Mouse (Mus musculus): ENCODE data around the gene Zfp738. TPM values are rescaled to one million over a fixed set of nuclear protein-coding genes. Genes with fewer than 3 reads are reported as not detected.

Gene Zfp738
- polyA plus RNA-seq, 1 experiment: 15.9 TPM

DNA sequence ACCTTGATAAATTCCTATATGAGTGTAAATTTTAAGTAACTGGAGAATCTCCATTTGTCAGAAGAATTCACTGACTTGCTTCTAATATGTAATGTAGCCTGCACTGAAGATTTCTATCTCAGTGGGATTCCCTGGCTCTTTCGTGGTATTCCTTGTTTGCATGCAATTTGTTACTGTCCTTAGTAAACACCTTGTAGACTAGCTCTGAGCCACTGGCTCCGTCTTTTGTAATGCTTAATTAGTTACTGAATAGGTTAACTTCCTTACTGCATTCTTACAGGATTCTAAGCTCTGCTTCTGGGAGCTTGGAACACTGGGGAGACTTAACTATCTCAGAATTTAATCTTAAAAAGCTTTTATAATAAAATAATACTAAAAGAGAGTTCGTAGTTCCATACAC, 34.4 kb downstream of the Zfp738 start:
- no peak for TF ChIP-seq CTCF (IDR thresholded peaks at IDR 0.05; ENCODE audit: borderline replicate concordance, insufficient read depth, low read length)
- no peak for TF ChIP-seq POLR2A (IDR thresholded peaks at IDR 0.05; ENCODE audit: low read depth, low read length)
- H3K4me3 ChIP-seq (ENCODE audit: insufficient read depth, low read length): no peak overlapping the region
- H3K4me1 ChIP-seq (ENCODE audit: control insufficient read depth, insufficient read depth, low read length): no peaks in the 10 kb centered on the region
- H3K27ac ChIP-seq (ENCODE audit: insufficient read depth, low read length): no peak overlapping the region

DNA sequence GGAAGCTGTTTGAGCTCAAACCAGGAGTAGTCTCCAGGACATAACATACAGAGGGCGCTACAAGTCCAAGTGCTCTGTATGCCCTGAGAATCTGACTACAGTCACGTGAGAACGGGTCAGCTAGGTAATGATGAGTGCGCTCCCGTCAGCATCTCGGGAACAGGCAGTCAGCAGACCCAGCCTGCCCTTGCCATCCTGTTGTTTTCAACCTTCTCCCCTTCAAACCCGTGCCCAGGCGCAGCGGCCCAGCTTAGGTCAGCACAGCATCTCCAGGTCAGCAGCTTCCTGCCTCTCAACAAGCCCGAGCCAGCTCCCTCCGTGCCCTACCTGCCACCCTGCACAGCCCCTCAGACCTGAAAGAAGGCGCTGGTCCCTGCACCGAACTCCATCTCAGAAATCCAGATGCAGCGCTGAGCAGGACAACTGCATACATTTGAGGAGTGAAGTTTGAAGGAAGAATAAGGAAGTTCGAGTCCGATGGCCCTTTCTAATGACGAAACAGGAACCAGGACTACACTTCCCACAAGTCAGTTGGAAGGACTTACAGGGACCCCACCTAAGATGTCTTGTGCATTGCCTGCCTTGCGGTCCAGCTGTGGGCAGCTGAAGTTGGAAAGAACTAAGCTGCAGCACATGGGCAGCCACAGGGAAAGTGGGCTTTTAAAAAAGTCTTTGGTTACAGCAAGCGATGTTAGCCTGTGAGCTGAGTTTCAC, 49.4 kb downstream of the Zfp738 start, which contains the start of the genes Gm49345 and Zfp729a:
Gene Gm49345 (minus strand): TSS at position 476 of the 714 bp plus-strand sequence.
Gene Zfp729a (minus strand): TSS at position 498 of the 714 bp plus-strand sequence.
- Histone ChIP-seq H3K4me3 (ENCODE audit: insufficient read depth, low read length) (peak within 1 kb of the TSS; percentile 91), H3K27ac (ENCODE audit: insufficient read depth, low read length) (peak within 1 kb of the TSS; percentile 65), H3K4me1 (ENCODE audit: control insufficient read depth, insufficient read depth, low read length) (no peaks in the 10 kb centered on the region)
- TF ChIP-seq POLR2A (IDR thresholded peaks at IDR 0.05; ENCODE audit: low read depth, low read length): peak; percentile 68
- TF ChIP-seq CTCF (IDR thresholded peaks at IDR 0.05; ENCODE audit: borderline replicate concordance, insufficient read depth, low read length): peak; percentile 19; the same call in 1 of the 2 replicates

DNA sequence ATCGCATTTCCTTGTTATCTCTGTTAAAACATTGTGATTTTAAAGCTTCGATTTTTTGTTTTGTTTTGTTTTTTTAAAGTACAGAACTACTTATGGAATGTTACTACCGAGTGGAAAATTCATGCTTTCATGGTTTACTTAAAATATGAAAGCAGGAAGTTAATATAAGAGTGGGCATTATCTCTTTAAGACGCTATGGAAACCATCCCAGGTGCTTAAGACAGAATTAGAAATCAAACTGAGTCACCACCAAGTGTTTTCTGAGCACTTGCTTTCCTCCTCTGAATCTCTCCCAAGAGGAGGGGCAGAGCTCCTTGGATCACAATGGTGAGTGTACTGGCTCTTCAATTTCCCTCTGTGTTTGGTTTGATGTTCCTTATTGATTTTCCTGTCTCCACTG, 76.8 kb downstream of the Zfp738 start:
- TF ChIP-seq POLR2A (IDR thresholded peaks at IDR 0.05; ENCODE audit: low read depth, low read length): no peak
- TF ChIP-seq CTCF (IDR thresholded peaks at IDR 0.05; ENCODE audit: borderline replicate concordance, insufficient read depth, low read length): no peak
- no peaks in the 10 kb centered on the region for H3K4me1 ChIP-seq (ENCODE audit: control insufficient read depth, insufficient read depth, low read length)
- H3K4me3 ChIP-seq (ENCODE audit: insufficient read depth, low read length): no peak overlapping the region
- no peak overlapping the region for H3K27ac ChIP-seq (ENCODE audit: insufficient read depth, low read length)

DNA sequence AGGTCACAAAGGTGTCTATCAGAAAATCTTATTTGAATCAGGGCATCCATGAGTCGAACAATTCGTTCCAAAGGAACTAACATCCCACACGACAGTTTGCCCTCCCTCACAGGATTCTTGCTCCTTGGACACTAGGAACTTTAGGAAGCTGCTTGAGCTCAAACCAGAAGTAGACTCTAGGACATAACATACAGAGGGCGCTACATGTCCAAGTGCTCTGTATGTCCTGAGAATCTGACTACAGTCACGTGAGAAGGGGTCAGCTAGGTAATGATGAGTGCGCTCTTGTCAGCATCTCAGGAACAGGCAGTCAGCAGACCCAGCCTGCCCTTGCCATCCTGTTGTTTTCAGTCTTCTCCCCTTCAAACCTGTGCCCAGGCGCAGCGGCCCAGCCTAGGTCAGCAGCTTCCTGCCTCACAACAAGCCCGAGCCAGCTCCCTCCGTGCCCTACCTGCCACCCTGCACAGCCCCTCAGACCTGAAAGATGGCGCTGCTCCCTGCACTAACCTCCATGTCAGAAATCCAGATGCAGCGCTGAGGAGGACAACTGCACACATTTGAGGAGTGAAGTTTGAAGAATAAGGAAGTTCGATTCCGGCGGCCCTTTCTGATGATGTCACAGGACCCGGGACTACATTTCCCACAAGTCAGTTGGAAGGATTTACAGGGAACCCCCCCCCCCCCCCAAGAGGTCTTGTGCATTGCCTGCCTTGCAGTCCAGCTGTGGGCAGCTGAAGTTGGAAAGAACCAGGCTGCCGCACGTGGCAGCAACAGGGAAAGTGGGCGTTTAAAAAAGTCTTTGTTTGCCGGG, 77.6 kb downstream of the Zfp738 start, which contains the start of gene Zfp729b:
Gene Zfp729b (minus strand): TSS at position 642 of the 811 bp plus-strand sequence.
- Histone ChIP-seq H3K4me1 (ENCODE audit: control insufficient read depth, insufficient read depth, low read length) (no peaks in the 10 kb centered on the region), H3K27ac (ENCODE audit: insufficient read depth, low read length) (peak within 1 kb of the TSS; percentile 86), H3K4me3 (ENCODE audit: insufficient read depth, low read length) (peak within 1 kb of the TSS; percentile 97)
- peak; percentile 57 for TF ChIP-seq POLR2A (IDR thresholded peaks at IDR 0.05; ENCODE audit: low read depth, low read length)
- no peak for TF ChIP-seq CTCF (IDR thresholded peaks at IDR 0.05; ENCODE audit: borderline replicate concordance, insufficient read depth, low read length)

Other genes starting within 250 kb of the Zfp738 start
- 12.8 and 13.8 TPM in 2 replicates for gene Zfp874a, start 235.4 kb downstream of the Zfp738 start, polyA plus RNA-seq (2011; ENCODE audit: insufficient read length, low read depth, missing spikeins)
- gene Zfp874b, start 202.8 kb downstream of the Zfp738 start, polyA plus RNA-seq (2011; ENCODE audit: insufficient read length, low read depth, missing spikeins): 7.3 and 8.1 TPM in 2 replicates
- 6.7 and 7.6 TPM in 2 replicates for gene Zfp58, start 186.5 kb downstream of the Zfp738 start, polyA plus RNA-seq (2011; ENCODE audit: insufficient read length, low read depth, missing spikeins)
- 1.5 TPM in 1 of 2 replicates, not detected in the other for gene Gm26965, start 160.9 kb downstream of the Zfp738 start, polyA plus RNA-seq (2011; ENCODE audit: insufficient read length, low read depth, missing spikeins)
- 13.1 and 15.2 TPM in 2 replicates for gene Zfp87, start 160.9 kb downstream of the Zfp738 start, polyA plus RNA-seq (2011; ENCODE audit: insufficient read length, low read depth, missing spikeins)
- 5.6 and 7.6 TPM in 2 replicates for gene Zfp748, start 133.2 kb downstream of the Zfp738 start, polyA plus RNA-seq (2011; ENCODE audit: insufficient read length, low read depth, missing spikeins)
- 6.1 and 7.0 TPM in 2 replicates for gene Zfp729b, start 77.4 kb downstream of the Zfp738 start, polyA plus RNA-seq (2011; ENCODE audit: insufficient read length, low read depth, missing spikeins)
- gene Gm49345, start 49.3 kb downstream of the Zfp738 start, polyA plus RNA-seq (2011; ENCODE audit: insufficient read length, low read depth, missing spikeins): 5.6 and 6.6 TPM in 2 replicates
- 7.0 and 10.7 TPM in 2 replicates for gene Zfp729a, start 49.3 kb downstream of the Zfp738 start, polyA plus RNA-seq (2011; ENCODE audit: insufficient read length, low read depth, missing spikeins)
- 9.6 and 15.8 TPM in 2 replicates for gene Zfp65, start 42.1 kb upstream of the Zfp738 start, polyA plus RNA-seq (2011; ENCODE audit: insufficient read length, low read depth, missing spikeins)
- gene Zfp85, start 68.2 kb upstream of the Zfp738 start, polyA plus RNA-seq (2011; ENCODE audit: insufficient read length, low read depth, missing spikeins): 3.6 and 4.2 TPM in 2 replicates
- 1.8 and 2.5 TPM in 2 replicates for gene Zfp493, start 92.6 kb upstream of the Zfp738 start, polyA plus RNA-seq (2011; ENCODE audit: insufficient read length, low read depth, missing spikeins)
- gene Zfp273, start 126.7 kb upstream of the Zfp738 start, polyA plus RNA-seq (2011; ENCODE audit: insufficient read length, low read depth, missing spikeins): 2.8 and 2.9 TPM in 2 replicates
- 1.5 and 1.6 TPM in 2 replicates for gene Gm10037, start 144.0 kb upstream of the Zfp738 start, polyA plus RNA-seq (2011; ENCODE audit: insufficient read length, low read depth, missing spikeins)
- not detected in 2 replicates for gene BC048507, start 176.3 kb upstream of the Zfp738 start, polyA plus RNA-seq (2011; ENCODE audit: insufficient read length, low read depth, missing spikeins)